Mouse (Mus musculus) macrophage (primary cell): ENCODE data around the gene Calcoco2. TPM values are rescaled to one million over a fixed set of nuclear protein-coding genes. Genes with fewer than 3 reads are reported as not detected.

Experiments used
- H3K27ac ChIP-seq: fragments of 350-480 bp; formaldehyde crosslinking; 2 replicates; pipeline ENCODE4 v1.9.0; 2021
- H3K36me3 ChIP-seq: fragments of 350-480 bp; formaldehyde crosslinking; 2 replicates; pipeline ENCODE4 v1.9.0; 2021; ENCODE audit errors: inconsistent target
- H3K4me3 ChIP-seq: fragments of 350-480 bp; formaldehyde crosslinking; 2 replicates; pipeline ENCODE4 v1.9.0; 2021; ENCODE audit errors: inconsistent target
- H3K79me2 ChIP-seq: fragments of 350-480 bp; formaldehyde crosslinking; 2 replicates; pipeline ENCODE4 v1.9.0; 2021; ENCODE audit errors: inconsistent target
- WGBS: methylation state at CpG from one replicate; pipeline ENCODE4 v1.1.7; 2026; ENCODE audit warnings: inconsistent platforms; ENCODE audit not compliant: missing documents; 5-methylcytosine and 5-hydroxymethylcytosine counted together
- polyA plus RNA-seq: library from polyadenylated mRNA; stranded (reverse); fragments of 250-400 nt; gene quantifications from 3 replicates; pipeline ENCODE4 v1.2.4, GENCODE M21; 2018; ENCODE audit warnings: inconsistent platforms

The Calcoco2 gene
- polyA plus RNA-seq, 1 experiment from 2014 or later, result not detected

GRCm38 (mm10) chr11:96071013-96071412 is 40.8 kb downstream of the Calcoco2 start:
- Histone ChIP-seq H3K27ac (no peak overlapping the region), H3K79me2 (peaks cover 25% of the 10 kb centered on the region), H3K36me3 (peaks cover 6% of the 10 kb centered on the region), H3K4me3 (no peak overlapping the region)
- WGBS, result 75% methylated on average over 1 of the region's 1 CpGs

DNA sequence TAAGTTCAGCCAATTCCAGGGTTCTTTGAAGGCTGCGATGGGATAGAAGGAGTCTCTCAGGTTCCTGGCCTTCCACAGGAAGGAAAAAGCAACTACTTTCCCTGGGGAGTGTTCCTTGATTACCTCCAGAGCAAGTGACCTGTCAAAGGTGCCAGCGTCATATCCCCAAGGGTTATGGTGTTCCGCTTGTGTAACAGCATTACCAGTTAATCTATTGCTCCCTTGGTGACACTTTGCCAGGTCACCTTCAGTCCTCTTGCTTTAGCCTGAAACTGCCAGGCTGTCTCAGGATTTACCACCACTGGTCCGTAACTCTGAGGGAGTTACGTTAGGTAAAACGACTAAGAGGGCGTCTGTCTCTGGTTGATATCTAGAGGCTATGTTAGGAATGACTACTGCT is 41.4 kb downstream of the Calcoco2 start:
- 96% methylated on average over 7 of the region's 7 CpGs for WGBS
- Histone ChIP-seq H3K79me2 (peaks cover 24% of the 10 kb centered on the region), H3K27ac (no peak overlapping the region), H3K36me3 (peaks cover 6% of the 10 kb centered on the region), H3K4me3 (no peak overlapping the region)

GRCm38 (mm10) chr11:96068231-96068630 is 43.5 kb downstream of the Calcoco2 start:
- Histone ChIP-seq H3K27ac (no peak overlapping the region), H3K4me3 (no peak overlapping the region), H3K79me2 (peaks cover 19% of the 10 kb centered on the region), H3K36me3 (peaks cover 6% of the 10 kb centered on the region)
- WGBS, result 85% methylated on average over 5 of the region's 5 CpGs

- H3K79me2 ChIP-seq, result peaks cover 45% of the 10 kb centered on the region
- 5% methylated on average over 44 of the region's 50 CpGs for WGBS
Measured at GRCm38 (mm10) chr11:96065215-96065911, 46.4 kb downstream of the Calcoco2 start, which contains the start of gene Ube2z. Gene Ube2z, minus strand, starts transcription at chr11:96065388.

DNA sequence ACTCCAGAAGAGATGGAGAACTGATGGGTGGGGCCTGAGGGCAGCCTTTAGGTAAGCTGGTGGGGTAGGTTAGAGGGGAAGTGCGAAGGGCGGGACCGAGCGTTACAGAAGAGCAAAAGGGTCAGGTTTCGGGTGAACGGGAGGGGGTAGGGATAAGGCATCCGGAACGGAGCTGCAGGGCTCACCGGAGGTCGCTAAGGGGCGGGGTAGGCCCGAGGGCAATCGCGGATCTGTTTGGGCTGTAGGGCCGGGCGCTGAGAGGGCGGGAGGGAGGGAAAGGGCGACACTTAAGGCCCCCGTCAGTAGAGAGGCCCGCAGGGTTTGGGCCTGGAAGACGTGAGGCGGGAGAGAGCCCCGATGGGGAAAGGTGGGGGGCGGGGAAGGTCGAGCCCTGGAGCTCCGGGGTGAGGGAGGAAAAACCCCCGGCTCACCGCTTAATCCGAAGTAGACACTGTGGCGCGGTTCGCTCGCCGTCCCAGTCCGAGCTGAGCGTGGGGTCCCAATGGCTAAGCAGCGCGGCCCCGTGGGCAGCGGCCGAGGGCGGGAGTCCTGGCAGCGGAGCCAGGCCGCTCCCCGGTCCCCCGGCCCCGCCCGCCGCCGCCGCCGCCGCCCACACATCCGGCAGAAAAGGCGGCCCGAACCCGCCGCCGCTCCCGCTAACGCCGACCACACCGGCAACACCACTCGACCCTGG is 47.1 kb downstream of the Calcoco2 start:
- Histone ChIP-seq H3K4me3 (peak overlapping the region; percentile 76), H3K36me3 (peaks cover 11% of the 10 kb centered on the region), H3K79me2 (peaks cover 52% of the 10 kb centered on the region), H3K27ac (peak overlapping the region; percentile 29)
- under 1% methylated on average over 44 of the region's 64 CpGs for WGBS

More at GRCm38 (mm10) chr11:96065215-96065911, 46.4 kb downstream of the Calcoco2 start, which contains the start of gene Ube2z:
- Histone ChIP-seq H3K36me3 (peaks cover 8% of the 10 kb centered on the region), H3K27ac (peak within 1 kb of the TSS; percentile 29), H3K4me3 (peak within 1 kb of the TSS; percentile 76)

- H3K36me3 ChIP-seq, result peaks cover 58% of the 10 kb centered on the region
- no peak overlapping the region for H3K27ac ChIP-seq
- peaks cover 88% of the 10 kb centered on the region for H3K79me2 ChIP-seq
- 91% methylated on average over 4 of the region's 4 CpGs for WGBS
- no peak overlapping the region for H3K4me3 ChIP-seq
Measured at GRCm38 (mm10) chr11:96058309-96058708, 53.5 kb downstream of the Calcoco2 start.

GRCm38 (mm10) chr11:96050854-96051253 is 60.9 kb downstream of the Calcoco2 start:
- Histone ChIP-seq H3K4me3 (no peak overlapping the region), H3K27ac (no peak overlapping the region), H3K79me2 (peaks cover 25% of the 10 kb centered on the region; the same call in 1 of the 2 replicates), H3K36me3 (peaks cover 67% of the 10 kb centered on the region)
- WGBS, result 100% methylated on average over 3 of the region's 3 CpGs

- Histone ChIP-seq H3K36me3 (peaks cover 66% of the 10 kb centered on the region), H3K4me3 (no peak overlapping the region), H3K79me2 (peaks cover 18% of the 10 kb centered on the region; the same call in 1 of the 2 replicates), H3K27ac (no peak overlapping the region)
- WGBS, result 93% methylated on average over 4 of the region's 4 CpGs
Measured at GRCm38 (mm10) chr11:96049939-96050338, 61.8 kb downstream of the Calcoco2 start.

Other genes with a start within 250 kb of the Calcoco2 start
- gene B4galnt2, start 197.1 kb downstream of the Calcoco2 start, polyA plus RNA-seq, result 0.19 to 0.55 TPM (median 0.33 TPM) in 3 replicates
- gene Igf2bp1, start 106.0 kb downstream of the Calcoco2 start, polyA plus RNA-seq, result not detected in 3 replicates
- gene Gip, start 87.4 kb downstream of the Calcoco2 start, polyA plus RNA-seq, result not detected in 3 replicates
- gene Snf8, start 77.1 kb downstream of the Calcoco2 start, polyA plus RNA-seq, result 81.3 to 105 TPM (median 84.8 TPM) in 3 replicates
- 33.4 to 44.7 TPM (median 40.1 TPM) in 3 replicates for gene Ube2z, start 46.6 kb downstream of the Calcoco2 start, polyA plus RNA-seq
- gene Atp5g1, start 36.3 kb downstream of the Calcoco2 start, polyA plus RNA-seq, result 39.0 to 216 TPM (median 98.4 TPM) in 3 replicates
- not detected in 3 replicates for gene Ttll6, start 21.8 kb upstream of the Calcoco2 start, polyA plus RNA-seq
- gene Hoxb13, start 82.4 kb upstream of the Calcoco2 start, polyA plus RNA-seq, result not detected in 3 replicates
- gene Hoxb9, start 159.5 kb upstream of the Calcoco2 start, polyA plus RNA-seq, result not detected in 3 replicates
- gene Hoxb8, start 169.9 kb upstream of the Calcoco2 start, polyA plus RNA-seq, result not detected in 3 replicates
- gene Hoxb7, start 174.7 kb upstream of the Calcoco2 start, polyA plus RNA-seq, result not detected in 3 replicates
- gene Hoxb6, start 180.5 kb upstream of the Calcoco2 start, polyA plus RNA-seq, result not detected in 3 replicates
- not detected in 3 replicates for gene Hoxb5, start 191.4 kb upstream of the Calcoco2 start, polyA plus RNA-seq
- gene Hoxb4, start 206.3 kb upstream of the Calcoco2 start, polyA plus RNA-seq, result 3.3 to 7.4 TPM (median 4.1 TPM) in 3 replicates
- 0.95 to 1.2 TPM (median 1.1 TPM) in 3 replicates for gene Hoxb3, start 211.4 kb upstream of the Calcoco2 start, polyA plus RNA-seq
- not detected in 3 replicates for gene Hoxb2, start 238.6 kb upstream of the Calcoco2 start, polyA plus RNA-seq